Mouse (Mus musculus): ENCODE data around the gene Vsig8. TPM values are rescaled to one million over a fixed set of nuclear protein-coding genes. Genes with fewer than 3 reads are reported as not detected.

Vsig8 gene
- polyA plus RNA-seq, 1 experiment: 1.9 TPM

- TF ChIP-seq CTCF (IDR thresholded peaks at IDR 0.05; ENCODE audit: borderline replicate concordance, control insufficient read depth, extremely low read depth, insufficient read depth, low read length, poor library complexity): no peak
- no peak for TF ChIP-seq POLR2A (IDR thresholded peaks at IDR 0.05; ENCODE audit: control insufficient read depth, extremely low read depth, insufficient read depth, low read length, poor library complexity)
- Histone ChIP-seq H3K4me3 (ENCODE audit: control insufficient read depth, insufficient read depth, low read length) (no peak overlapping the region), H3K27ac (ENCODE audit: control insufficient read depth, insufficient read depth, low read length) (no peak overlapping the region), H3K4me1 (replicated peaks; ENCODE audit: control insufficient read depth, insufficient read depth, low read length) (peaks cover 24% of the 10 kb centered on the region), H3K27me3 (ENCODE audit: control insufficient read depth, insufficient read depth, low read length) (no peaks in the 10 kb centered on the region), H3K36me3 (ENCODE audit: control insufficient read depth, insufficient read depth, low read length) (no peaks in the 10 kb centered on the region)
- WGBS: 40% methylated on average over 7 of the region's 7 CpGs
- no peak for DNase-seq
Observed at GRCm38 (mm10) chr1:172551009-172551408, 4.7 kb upstream of the Vsig8 start.

GRCm38 (mm10) chr1:172552623-172553022 lies 3.1 kb upstream of the Vsig8 start:
- no peaks in the 10 kb centered on the region for H3K27me3 ChIP-seq (ENCODE audit: control insufficient read depth, insufficient read depth, low read length)

GRCm38 (mm10) chr1:172562641-172563464 lies 7.1 kb downstream of the Vsig8 start:
- TF ChIP-seq CTCF (IDR thresholded peaks at IDR 0.05; ENCODE audit: borderline replicate concordance, control insufficient read depth, extremely low read depth, insufficient read depth, low read length, poor library complexity) (peak; percentile 79), POLR2A (IDR thresholded peaks at IDR 0.05; ENCODE audit: control insufficient read depth, extremely low read depth, insufficient read depth, low read length, poor library complexity) (no peak)
- Histone ChIP-seq H3K4me3 (ENCODE audit: control insufficient read depth, insufficient read depth, low read length) (peak overlapping the region; percentile 53), H3K27me3 (ENCODE audit: control insufficient read depth, insufficient read depth, low read length) (peaks cover 10% of the 10 kb centered on the region; the same call in 1 of the 2 replicates), H3K4me1 (replicated peaks; ENCODE audit: control insufficient read depth, insufficient read depth, low read length) (no peaks in the 10 kb centered on the region; the same call in none of the 2 replicates), H3K27ac (ENCODE audit: control insufficient read depth, insufficient read depth, low read length) (no peak overlapping the region), H3K36me3 (ENCODE audit: control insufficient read depth, insufficient read depth, low read length) (no peaks in the 10 kb centered on the region)
- 2% methylated on average over 66 of the region's 66 CpGs for WGBS
- peak; percentile 63 for DNase-seq

More at GRCm38 (mm10) chr1:172552623-172553022, 3.1 kb upstream of the Vsig8 start:
- H3K27ac ChIP-seq (ENCODE audit: control insufficient read depth, insufficient read depth, low read length): no peak overlapping the region
- no peak for DNase-seq
- no peaks in the 10 kb centered on the region for H3K36me3 ChIP-seq (ENCODE audit: control insufficient read depth, insufficient read depth, low read length)
- H3K4me3 ChIP-seq (ENCODE audit: control insufficient read depth, insufficient read depth, low read length): no peak overlapping the region
- WGBS: 86% methylated on average over 1 of the region's 1 CpGs
- H3K4me1 ChIP-seq (replicated peaks; ENCODE audit: control insufficient read depth, insufficient read depth, low read length): peaks cover 24% of the 10 kb centered on the region
- TF ChIP-seq POLR2A (IDR thresholded peaks at IDR 0.05; ENCODE audit: control insufficient read depth, extremely low read depth, insufficient read depth, low read length, poor library complexity) (no peak), CTCF (IDR thresholded peaks at IDR 0.05; ENCODE audit: borderline replicate concordance, control insufficient read depth, extremely low read depth, insufficient read depth, low read length, poor library complexity) (no peak)

GRCm38 (mm10) chr1:172563465-172563828 lies 7.7 kb downstream of the Vsig8 start:
- H3K36me3 ChIP-seq (ENCODE audit: control insufficient read depth, insufficient read depth, low read length): no peaks in the 10 kb centered on the region
- WGBS: 10% methylated on average over 10 of the region's 10 CpGs
- no peak; the same call in 1 of the 2 replicates for TF ChIP-seq CTCF (IDR thresholded peaks at IDR 0.05; ENCODE audit: borderline replicate concordance, control insufficient read depth, extremely low read depth, insufficient read depth, low read length, poor library complexity)
- no peak for TF ChIP-seq POLR2A (IDR thresholded peaks at IDR 0.05; ENCODE audit: control insufficient read depth, extremely low read depth, insufficient read depth, low read length, poor library complexity)
- H3K27me3 ChIP-seq (ENCODE audit: control insufficient read depth, insufficient read depth, low read length): peaks cover 10% of the 10 kb centered on the region; the same call in 1 of the 2 replicates
- no peaks in the 10 kb centered on the region; the same call in none of the 2 replicates for H3K4me1 ChIP-seq (replicated peaks; ENCODE audit: control insufficient read depth, insufficient read depth, low read length)
- H3K27ac ChIP-seq (ENCODE audit: control insufficient read depth, insufficient read depth, low read length): no peak overlapping the region
- no peak for DNase-seq
- H3K4me3 ChIP-seq (ENCODE audit: control insufficient read depth, insufficient read depth, low read length): 0 out of 2 replicates have a peak overlapping the region, but pooled peaks have one; percentile 53

GRCm38 (mm10) chr1:172566131-172566530 lies 10.4 kb downstream of the Vsig8 start:
- WGBS: 46% methylated on average over 3 of the region's 3 CpGs
- Histone ChIP-seq H3K27me3 (ENCODE audit: control insufficient read depth, insufficient read depth, low read length) (peaks cover 10% of the 10 kb centered on the region; the same call in 1 of the 2 replicates), H3K36me3 (ENCODE audit: control insufficient read depth, insufficient read depth, low read length) (no peaks in the 10 kb centered on the region), H3K27ac (ENCODE audit: control insufficient read depth, insufficient read depth, low read length) (no peak overlapping the region), H3K4me1 (replicated peaks; ENCODE audit: control insufficient read depth, insufficient read depth, low read length) (no peaks in the 10 kb centered on the region; the same call in none of the 2 replicates), H3K4me3 (ENCODE audit: control insufficient read depth, insufficient read depth, low read length) (no peak overlapping the region)
- TF ChIP-seq POLR2A (IDR thresholded peaks at IDR 0.05; ENCODE audit: control insufficient read depth, extremely low read depth, insufficient read depth, low read length, poor library complexity): no peak
- TF ChIP-seq CTCF (IDR thresholded peaks at IDR 0.05; ENCODE audit: borderline replicate concordance, control insufficient read depth, extremely low read depth, insufficient read depth, low read length, poor library complexity): no peak
- no peak for DNase-seq

- Histone ChIP-seq H3K36me3 (ENCODE audit: control insufficient read depth, insufficient read depth, low read length) (no peaks in the 10 kb centered on the region), H3K27me3 (ENCODE audit: control insufficient read depth, insufficient read depth, low read length) (peaks cover 3% of the 10 kb centered on the region; the same call in 1 of the 2 replicates), H3K27ac (ENCODE audit: control insufficient read depth, insufficient read depth, low read length) (no peak overlapping the region), H3K4me1 (replicated peaks; ENCODE audit: control insufficient read depth, insufficient read depth, low read length) (no peaks in the 10 kb centered on the region; the same call in none of the 2 replicates), H3K4me3 (ENCODE audit: control insufficient read depth, insufficient read depth, low read length) (no peak overlapping the region)
- TF ChIP-seq CTCF (IDR thresholded peaks at IDR 0.05; ENCODE audit: borderline replicate concordance, control insufficient read depth, extremely low read depth, insufficient read depth, low read length, poor library complexity) (no peak), POLR2A (IDR thresholded peaks at IDR 0.05; ENCODE audit: control insufficient read depth, extremely low read depth, insufficient read depth, low read length, poor library complexity) (no peak)
- WGBS: 88% methylated on average over 4 of the region's 4 CpGs
- no peak for DNase-seq
Observed at GRCm38 (mm10) chr1:172567758-172568157, 12.0 kb downstream of the Vsig8 start.
